Mouse (Mus musculus) bone marrow, adult 2 months (tissue): ENCODE data around the gene Rab4b.

Experiments used
- CTCF ChIP-seq: fragments of 200-500 bp; IDR thresholded peaks from 2 replicates; pipeline ENCODE4 v1.5.1; 2011; ENCODE audit warnings: low read length, control low read depth; ENCODE audit not compliant: control insufficient read depth, insufficient read depth
- POLR2A ChIP-seq: fragments of 200-500 bp; IDR thresholded peaks from 2 replicates; pipeline ENCODE4 v1.6.1; 2011; ENCODE audit warnings: low read depth, mild to moderate bottlenecking, control low read depth, low read length, borderline replicate concordance; ENCODE audit not compliant: control insufficient read depth

DNA sequence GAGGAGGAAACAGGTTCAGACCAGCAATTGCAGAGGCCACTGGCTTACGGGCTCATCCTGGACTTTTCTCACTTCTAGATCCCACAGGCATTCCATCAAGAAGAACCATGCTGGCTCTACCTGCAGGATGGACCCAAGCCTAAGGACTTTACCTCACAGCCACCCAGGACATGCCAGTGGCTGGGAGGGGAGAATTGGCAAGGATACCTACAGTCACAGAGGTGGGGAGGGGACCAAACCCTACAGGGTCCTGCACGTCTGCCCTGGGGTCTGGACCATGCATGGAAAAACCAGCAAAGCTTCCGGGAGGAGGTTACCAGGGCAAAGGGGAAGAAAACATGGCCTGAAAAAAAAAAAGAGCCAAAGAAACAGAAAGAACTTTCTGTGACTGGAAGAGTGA lies 7.7 kb downstream of the Rab4b start:
- TF ChIP-seq CTCF (no peak), POLR2A (no peak)
